In the genomic region with DNA sequence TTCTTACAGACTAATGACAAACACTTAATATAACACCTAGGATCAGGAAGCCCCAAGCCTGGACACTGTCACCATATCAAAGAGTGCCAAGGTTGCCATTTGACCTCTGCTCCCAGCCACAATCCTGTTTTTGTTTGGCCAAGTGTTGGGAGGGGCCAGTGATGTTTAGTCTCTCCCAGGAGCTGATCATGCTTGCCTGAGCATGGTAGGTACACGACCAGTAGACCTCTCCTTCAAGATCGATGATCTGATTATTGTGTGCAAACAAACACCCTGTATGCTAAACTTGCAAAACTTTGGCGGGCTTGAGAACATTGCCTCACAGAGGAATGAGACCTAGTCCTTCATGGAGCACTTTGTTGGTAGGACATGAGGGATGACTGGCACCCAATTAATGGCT, we compare ENCODE assay signal across 36 mouse cellular contexts. TPM values are rescaled to one million over a fixed set of nuclear protein-coding genes. Genes with fewer than 3 reads are reported as not detected.
"Had no signal": no experiment of that assay in that cellular context is flagged by ENCODE, and none has a peak within 500 bp of the region (broad histone marks: within the 10 kb centered on the region; RNA-seq: fewer than 3 reads in every experiment).

No protein-coding gene starts in this region.

- H3K36me3 ChIP-seq: heart, embryonic 12.5 days; hindbrain, embryonic 13.5 days; hindbrain, embryonic 15.5 days; limb, embryonic 10.5 days; limb, embryonic 12.5 days; liver, embryonic 13.5 days had no signal

- H3K27me3 ChIP-seq: hindbrain, embryonic 13.5 days; hindbrain, embryonic 15.5 days; limb, embryonic 12.5 days; liver, embryonic 13.5 days had no signal

- H3K4me1 ChIP-seq: heart, embryonic 12.5 days; hindbrain, embryonic 13.5 days; hindbrain, embryonic 15.5 days; limb, embryonic 10.5 days; limb, embryonic 12.5 days; liver, embryonic 13.5 days had no signal

- H3K4me3 ChIP-seq: gastrocnemius, adult 2 months; heart, adult 2 months; heart, embryonic 12.5 days; hindbrain, embryonic 13.5 days; hindbrain, embryonic 15.5 days; layer of hippocampus, adult 2 months; left cerebral cortex, adult 2 months; limb, embryonic 10.5 days; limb, embryonic 12.5 days; liver, embryonic 13.5 days had no signal

- H3K9me3 ChIP-seq: hindbrain, embryonic 13.5 days; limb, embryonic 10.5 days; liver, embryonic 13.5 days had no signal

- ATAC-seq: hindbrain, postnatal 0 days; intestine, embryonic 16.5 days had no signal

- H3K4me2 ChIP-seq: heart, embryonic 12.5 days; hindbrain, embryonic 13.5 days; hindbrain, embryonic 15.5 days; limb, embryonic 12.5 days; liver, embryonic 13.5 days had no signal

- H3K9ac ChIP-seq: heart, embryonic 12.5 days; hindbrain, embryonic 13.5 days; hindbrain, embryonic 15.5 days; limb, embryonic 12.5 days; liver, embryonic 13.5 days had no signal

- DNase-seq: gastrocnemius, adult 2 months; gastrocnemius, postnatal 10 days; gastrocnemius, postnatal 36 days; heart, adult 2 months; heart, postnatal 10 days; heart, postnatal 36 days; kidney, adult 11 months; kidney, adult 2 months; kidney, postnatal 10 days; kidney, postnatal 25 days; kidney, postnatal 4 days; liver, embryonic 13.5 days; lung, adult 18-20 months had no signal

- H3K27ac ChIP-seq: gastrocnemius, adult 2 months; heart, adult 2 months; hindbrain, embryonic 13.5 days; hindbrain, embryonic 15.5 days; hindbrain, postnatal 0 days; layer of hippocampus, adult 2 months; left cerebral cortex, adult 2 months; limb, embryonic 10.5 days; limb, embryonic 12.5 days; liver, embryonic 13.5 days had no signal

RNA-seq across cellular contexts. Expression of a gene that starts 9.8 kb away (rescaled TPM):
- total RNA-seq: gastrocnemius, adult 2 months; gastrocnemius, postnatal 36 days; heart, adult 2 months; heart, postnatal 10 days; heart, postnatal 36 days; hematopoietic stem cell, adult 5-6 weeks; hindbrain, postnatal 0 days; layer of hippocampus, adult 2 months; layer of hippocampus, postnatal 10 days; left cerebral cortex, adult 2 months; left cerebral cortex, postnatal 14 days; left cerebral cortex, postnatal 36 days had no signal
- polyA plus RNA-seq: frontal cortex, adult 2 months; heart, embryonic 12.5 days; heart, embryonic 14.5 days; heart, embryonic 16.5 days; hindbrain, embryonic 11.5 days; hindbrain, embryonic 13.5 days; hindbrain, embryonic 15.5 days; hindbrain, postnatal 0 days; intestine, embryonic 14.5 days; limb, embryonic 10.5 days; limb, embryonic 12.5 days had no signal

RNA-seq across cellular contexts. Expression of a gene that starts 16.5 kb away (rescaled TPM):
- total RNA-seq: gastrocnemius, adult 2 months; gastrocnemius, postnatal 36 days; heart, postnatal 10 days; heart, postnatal 36 days; hematopoietic stem cell, adult 5-6 weeks; hindbrain, postnatal 0 days; layer of hippocampus, postnatal 25 days; left cerebral cortex, postnatal 14 days; left cerebral cortex, postnatal 36 days had no signal
- polyA plus RNA-seq: frontal cortex, adult 2 months; heart, embryonic 14.5 days; hindbrain, embryonic 11.5 days; hindbrain, embryonic 13.5 days; hindbrain, postnatal 0 days; intestine, embryonic 14.5 days; kidney, embryonic 14.5 days; limb, embryonic 10.5 days; limb, embryonic 12.5 days; limb, embryonic 14.5 days had no signal

RNA-seq across cellular contexts. Expression of a gene that starts 29.6 kb away (rescaled TPM):
- total RNA-seq: gastrocnemius, adult 2 months; gastrocnemius, postnatal 10 days; gastrocnemius, postnatal 36 days; heart, postnatal 10 days; hematopoietic stem cell, adult 5-6 weeks; hindbrain, postnatal 0 days; layer of hippocampus, postnatal 10 days; left cerebral cortex, adult 2 months; left cerebral cortex, postnatal 14 days had no signal
- polyA plus RNA-seq: frontal cortex, adult 2 months; gonadal fat pad, adult 2 months; heart, adult 2 months; heart, embryonic 12.5 days; heart, embryonic 14.5 days; heart, embryonic 16.5 days; hindbrain, embryonic 11.5 days; hindbrain, embryonic 13.5 days; hindbrain, embryonic 15.5 days; hindbrain, postnatal 0 days; intestine, embryonic 14.5 days; intestine, embryonic 16.5 days; kidney, adult 2 months; kidney, embryonic 14.5 days; kidney, embryonic 16.5 days; limb, embryonic 10.5 days; limb, embryonic 12.5 days; limb, embryonic 14.5 days; liver, embryonic 13.5 days had no signal
